Mouse (Mus musculus): ENCODE measurements around the gene Rab3il1.

The Rab3il1 gene

GRCm38 (mm10) chr19:10060783-10061590 is 59.5 kb downstream of the Rab3il1 start:
- DNase-seq (ENCODE audit: low read depth, low spot score) = peak; percentile 38

GRCm38 (mm10) chr19:10061624-10062023 is 60.2 kb downstream of the Rab3il1 start:
- DNase-seq (ENCODE audit: low read depth, low spot score) = no peak

DNA sequence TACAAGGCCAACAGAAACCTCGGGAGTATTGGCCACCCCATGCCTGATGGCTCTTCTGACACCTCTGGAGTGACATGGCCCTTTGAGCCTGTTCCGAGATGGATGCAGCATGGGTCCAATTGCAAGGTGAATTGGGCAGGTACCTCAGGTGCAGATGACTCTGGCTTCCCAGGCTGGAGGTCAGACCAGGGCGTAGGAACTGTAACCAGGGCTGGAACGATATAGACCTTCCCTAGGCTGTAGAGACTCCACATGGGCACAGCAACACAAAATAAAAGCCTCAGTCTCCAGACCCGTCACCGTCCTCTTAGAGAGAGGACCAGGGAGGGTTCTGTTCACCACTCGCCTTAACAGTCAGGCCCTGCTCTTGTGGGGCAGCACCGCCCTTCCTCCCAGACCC is 60.8 kb downstream of the Rab3il1 start:
- DNase-seq (ENCODE audit: low read depth, low spot score) = no peak

DNA sequence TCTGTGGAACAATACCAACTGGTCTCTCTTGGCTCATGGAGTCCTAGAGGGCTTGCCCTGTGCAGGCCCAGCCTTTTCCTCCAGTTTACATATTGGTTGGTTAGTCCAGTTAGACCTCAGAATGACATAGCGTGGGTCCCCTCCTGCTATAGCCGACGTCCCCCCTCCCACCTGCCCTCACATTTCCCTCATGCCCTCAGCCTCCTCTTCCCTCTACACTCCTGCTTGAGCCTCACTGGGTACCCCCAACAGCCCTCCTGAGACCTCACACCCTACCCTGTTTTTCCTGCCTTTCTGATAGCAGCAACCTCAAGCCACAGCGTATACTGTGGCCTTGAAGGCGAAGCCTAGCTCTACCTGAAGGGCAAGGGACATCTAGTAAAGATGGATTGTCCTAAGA is 61.4 kb downstream of the Rab3il1 start:
- no peak for DNase-seq (ENCODE audit: low read depth, low spot score)

GRCm38 (mm10) chr19:10064173-10065012 is 62.9 kb downstream of the Rab3il1 start:
- DNase-seq (ENCODE audit: low read depth, low spot score) = peak; percentile 81

GRCm38 (mm10) chr19:10065465-10066188 is 64.2 kb downstream of the Rab3il1 start:
- no peak for DNase-seq (ENCODE audit: low read depth, low spot score)

- DNase-seq (ENCODE audit: low read depth, low spot score) = no peak
These were observed 64.7 kb downstream of the Rab3il1 start for GRCm38 (mm10) chr19:10066189-10066500.

- DNase-seq (ENCODE audit: low read depth, low spot score) = no peak
These were observed 65.0 kb downstream of the Rab3il1 start for GRCm38 (mm10) chr19:10066502-10066901.

- DNase-seq (ENCODE audit: low read depth, low spot score) = no peak
These were observed 66.2 kb downstream of the Rab3il1 start for GRCm38 (mm10) chr19:10067701-10068100.

DNA sequence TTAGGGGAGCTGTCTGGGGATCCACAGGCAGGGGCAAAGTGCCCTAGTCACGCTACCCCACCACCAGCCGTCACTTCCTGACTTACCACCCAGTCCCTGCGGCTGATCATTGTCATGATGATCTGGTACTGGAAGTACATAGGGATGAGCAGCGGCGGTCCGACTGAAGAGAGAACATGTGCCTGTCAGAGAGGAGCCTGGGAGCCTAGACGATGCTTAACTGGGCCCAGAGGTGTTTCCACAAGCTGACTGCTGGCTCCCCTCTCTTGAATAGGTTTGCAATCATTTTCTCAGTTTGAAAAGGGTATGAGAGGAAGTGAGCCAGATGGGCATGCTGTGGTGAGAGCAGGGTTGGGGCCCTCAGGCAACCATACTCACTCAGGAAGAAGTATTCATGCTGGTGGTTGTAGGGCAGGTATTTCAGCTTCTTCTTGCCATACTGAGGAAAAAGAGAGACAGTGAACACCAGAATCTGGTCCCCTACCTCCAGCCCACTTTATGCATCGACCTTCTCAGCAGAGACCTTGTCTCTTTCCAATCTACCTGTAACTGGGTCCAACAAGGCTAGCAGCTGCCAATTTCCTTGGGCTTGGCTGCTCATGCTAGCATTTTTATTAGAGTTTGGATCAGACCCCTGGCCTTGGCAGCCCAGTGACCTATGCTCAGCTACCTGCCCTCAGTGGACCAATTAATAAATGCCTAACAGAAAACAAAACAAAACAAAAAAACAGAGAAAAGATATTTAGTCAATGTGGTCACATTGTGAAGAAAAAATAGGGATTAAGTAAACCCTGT is 68.9 kb downstream of the Rab3il1 start:
- DNase-seq (ENCODE audit: low read depth, low spot score) = peak; percentile 58

DNA sequence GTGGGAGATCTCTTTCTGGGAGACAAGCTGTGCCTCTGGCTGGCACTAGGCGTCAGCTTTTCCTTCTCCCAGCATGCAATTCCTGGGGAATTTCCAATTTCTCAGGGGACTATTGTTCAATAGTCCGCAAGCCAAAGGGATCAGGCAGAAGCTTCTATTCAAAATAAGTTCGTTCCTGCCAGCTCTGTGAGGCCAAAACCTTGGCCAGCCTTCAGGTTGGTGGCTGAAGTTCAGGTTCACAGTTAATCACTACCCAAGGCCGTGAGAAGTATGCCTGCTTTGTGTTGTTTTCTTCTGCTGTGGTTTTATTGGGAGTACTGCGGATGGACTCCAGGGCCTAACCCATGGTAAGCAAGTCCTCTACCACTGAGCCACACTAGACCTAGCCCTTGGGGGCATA is 69.7 kb downstream of the Rab3il1 start:
- no peak for DNase-seq (ENCODE audit: low read depth, low spot score)

GRCm38 (mm10) chr19:10071892-10072291 is 70.4 kb downstream of the Rab3il1 start:
- DNase-seq (ENCODE audit: low read depth, low spot score) = peak; percentile 72

DNA sequence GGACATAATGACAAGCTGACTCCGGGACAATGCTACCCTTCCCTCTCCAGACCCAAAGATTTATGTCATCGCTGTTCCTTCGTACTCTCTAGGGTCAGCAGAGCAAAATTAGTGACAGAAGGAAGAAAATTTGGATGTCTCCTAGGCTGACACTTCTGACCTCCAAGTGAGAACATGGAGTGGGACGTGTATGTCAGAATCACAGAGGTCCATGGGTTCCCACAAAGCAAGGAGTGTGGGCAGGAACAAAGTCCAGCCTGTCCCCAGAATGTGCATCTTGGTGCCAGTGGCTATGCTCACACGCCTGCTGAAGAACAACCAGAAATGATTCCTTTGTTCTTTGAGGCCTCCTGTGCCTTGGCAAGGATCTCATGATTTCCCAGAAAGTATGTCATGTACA is 71.7 kb downstream of the Rab3il1 start:
- DNase-seq (ENCODE audit: low read depth, low spot score) = no peak

DNA sequence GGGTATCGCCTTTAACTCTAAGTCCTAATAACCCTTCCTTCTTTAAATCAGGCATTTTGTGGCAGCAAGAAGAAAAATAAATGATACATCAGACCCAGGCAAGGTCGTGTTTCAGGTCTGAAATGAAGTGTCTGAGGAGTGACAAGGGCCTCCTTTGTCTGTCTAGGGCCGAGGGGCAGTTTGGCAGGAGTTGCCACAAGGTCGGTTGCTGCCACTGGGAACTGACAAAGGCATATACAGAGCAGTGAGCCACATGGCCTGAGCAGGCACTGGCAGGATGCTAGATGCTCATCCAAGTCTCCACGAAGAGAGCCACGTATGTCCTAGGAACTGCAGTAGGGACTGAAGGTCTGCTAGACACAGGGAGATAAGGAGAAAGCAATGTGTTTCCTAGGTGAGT is 76.9 kb downstream of the Rab3il1 start:
- DNase-seq (ENCODE audit: low read depth, low spot score) = no peak

DNA sequence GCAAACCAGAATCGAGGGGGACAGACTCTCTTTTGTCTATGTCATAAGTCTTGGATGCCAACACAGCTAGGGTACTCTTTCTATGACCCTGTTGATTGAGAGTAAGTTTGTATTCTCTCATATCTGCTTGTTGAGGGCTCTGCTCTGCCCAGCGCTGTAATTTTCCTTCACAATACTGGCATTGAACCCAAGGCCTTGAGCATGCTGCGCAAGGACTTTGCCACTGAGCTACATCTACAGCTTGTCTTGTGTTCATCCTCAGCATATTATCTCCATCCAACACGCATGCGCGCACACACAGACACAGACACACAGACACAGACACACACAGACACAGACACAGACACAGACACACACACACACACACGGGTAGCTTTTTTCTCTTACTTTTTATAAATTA is 78.9 kb downstream of the Rab3il1 start:
- DNase-seq (ENCODE audit: low read depth, low spot score) = no peak

GRCm38 (mm10) chr19:10082105-10082504 is 80.6 kb downstream of the Rab3il1 start:
- no peak for DNase-seq (ENCODE audit: low read depth, low spot score)

GRCm38 (mm10) chr19:10085454-10085853 is 84.0 kb downstream of the Rab3il1 start:
- no peak for DNase-seq (ENCODE audit: low read depth, low spot score)

- no peak for DNase-seq (ENCODE audit: low read depth, low spot score)
These were observed 85.5 kb downstream of the Rab3il1 start for GRCm38 (mm10) chr19:10086976-10087375.

Measured in A20 (cell line).